Mouse (Mus musculus) spleen, postnatal 10 days (tissue): Measurements from ENCODE around the gene Ap2a1.

Experiments used
- DNase-seq, 2 experiments: peaks; one replicate each; pipeline ENCODE4 v3.0.0; 2021 to 2022; ENCODE audit warnings: low spot score in 2 of 2

Gene Ap2a1

GRCm38 (mm10) chr7:44953561-44953960 lies 24.3 kb upstream of the Ap2a1 start:
- DNase-seq = no peak

- DNase-seq = peak; percentile 51 to 82
Measured at GRCm38 (mm10) chr7:44952611-44953306, 23.5 kb upstream of the Ap2a1 start.

- peak in 1 of 2 experiments; percentile 57 for DNase-seq
Measured at GRCm38 (mm10) chr7:44951960-44952359, 22.7 kb upstream of the Ap2a1 start.

GRCm38 (mm10) chr7:44949922-44950321 lies 20.6 kb upstream of the Ap2a1 start:
- DNase-seq = no peak

GRCm38 (mm10) chr7:44942904-44943303 lies 13.6 kb upstream of the Ap2a1 start, which contains the start of gene Tsks:
Gene Tsks, plus strand, starts transcription at chr7:44943204.
- no peak for DNase-seq

GRCm38 (mm10) chr7:44938680-44939079 lies 9.4 kb upstream of the Ap2a1 start:
- DNase-seq = no peak

GRCm38 (mm10) chr7:44928570-44928969 lies 726 bp downstream of the Ap2a1 start:
- DNase-seq = no peak

- DNase-seq = peak in 1 of 2 experiments; percentile 58
Measured at GRCm38 (mm10) chr7:44925468-44925867, 3.8 kb downstream of the Ap2a1 start.

GRCm38 (mm10) chr7:44922530-44922929 lies 6.8 kb downstream of the Ap2a1 start:
- DNase-seq = no peak

GRCm38 (mm10) chr7:44919127-44919526 lies 10.2 kb downstream of the Ap2a1 start:
- DNase-seq = no peak

GRCm38 (mm10) chr7:44918219-44918618 lies 11.1 kb downstream of the Ap2a1 start:
- no peak for DNase-seq

- no peak for DNase-seq
Measured at GRCm38 (mm10) chr7:44916881-44917280, 12.4 kb downstream of the Ap2a1 start.

GRCm38 (mm10) chr7:44916191-44916590 lies 13.1 kb downstream of the Ap2a1 start:
- no peak for DNase-seq

- no peak for DNase-seq
Measured at GRCm38 (mm10) chr7:44915314-44915713, 14.0 kb downstream of the Ap2a1 start.

- no peak for DNase-seq
Measured at GRCm38 (mm10) chr7:44914396-44914795, 14.9 kb downstream of the Ap2a1 start.

- DNase-seq = no peak
Measured at GRCm38 (mm10) chr7:44908706-44909476, 20.4 kb downstream of the Ap2a1 start.

GRCm38 (mm10) chr7:44905430-44905829 lies 23.9 kb downstream of the Ap2a1 start:
- DNase-seq = no peak

- peak; percentile 32 to 61 for DNase-seq
Measured at GRCm38 (mm10) chr7:44901230-44901722, 28.0 kb downstream of the Ap2a1 start.

GRCm38 (mm10) chr7:44900632-44901031 lies 28.7 kb downstream of the Ap2a1 start:
- no peak for DNase-seq

GRCm38 (mm10) chr7:44898607-44899006 lies 30.7 kb downstream of the Ap2a1 start:
- peak in 1 of 2 experiments; percentile 51 for DNase-seq

GRCm38 (mm10) chr7:44896499-44896898 lies 32.8 kb downstream of the Ap2a1 start:
- no peak for DNase-seq

- DNase-seq = peak; percentile 74 to 85
Measured at GRCm38 (mm10) chr7:44895593-44896434, 33.5 kb downstream of the Ap2a1 start, which contains the start of gene Fuz. Gene Fuz, plus strand, starts transcription at chr7:44896079.
